Mouse (Mus musculus) spleen, embryonic (tissue): Measurements from ENCODE around the gene Gp9.

ENCODE experiments used
- CTCF ChIA-PET: fragments of 350-600 bp; sonication (Branson Sonifier 250); formaldehyde crosslinking; loops from one replicate; lab custom pipeline; 2022; lab: Charles Lee

Gp9 gene

GRCm38 (mm10) chr6:87777842-87778241 is at the start of gene Gp9:
Gp9 (plus strand) TSS chr6:87778072.
- CTCF ChIA-PET = no interaction called here

- CTCF ChIA-PET = no interaction called here
Observed at GRCm38 (mm10) chr6:87728102-87728501, 49.8 kb upstream of the Gp9 start.

- CTCF ChIA-PET = no interaction called here
Observed at GRCm38 (mm10) chr6:87730141-87730540, 47.7 kb upstream of the Gp9 start.

- CTCF ChIA-PET = interaction anchor here (0.6 kb wide), 1 partner anchor 901 kb away, joined by 8 read pairs; no protein-coding TSS in a partner anchor
Observed at GRCm38 (mm10) chr6:87730591-87731462, 47.0 kb upstream of the Gp9 start, which contains the start of gene Efcc1. Efcc1 (plus strand) TSS chr6:87730869.

GRCm38 (mm10) chr6:87731463-87732095 is 46.3 kb upstream of the Gp9 start:
- CTCF ChIA-PET = no interaction called here

- CTCF ChIA-PET = interaction anchor here (0.5 to 0.6 kb wide), 2 partner anchors 14 to 363 kb away, joined by 3 to 9 read pairs; no protein-coding TSS in a partner anchor
Observed at GRCm38 (mm10) chr6:87732151-87733011, 45.5 kb upstream of the Gp9 start.

GRCm38 (mm10) chr6:87733131-87733930 is 44.5 kb upstream of the Gp9 start:
- CTCF ChIA-PET = no interaction called here

- CTCF ChIA-PET = no interaction called here
Observed at GRCm38 (mm10) chr6:87734136-87734535, 43.7 kb upstream of the Gp9 start.

- CTCF ChIA-PET = no interaction called here
Observed at GRCm38 (mm10) chr6:87736923-87737322, 40.9 kb upstream of the Gp9 start.

- CTCF ChIA-PET = interaction anchor here (0.6 kb wide), 1 partner anchor 177 kb away, joined by 3 read pairs; no protein-coding TSS in a partner anchor
Observed at GRCm38 (mm10) chr6:87737921-87738626, 39.8 kb upstream of the Gp9 start.

- CTCF ChIA-PET = no interaction called here
Observed at GRCm38 (mm10) chr6:87739898-87740297, 38.0 kb upstream of the Gp9 start.

GRCm38 (mm10) chr6:87740496-87740895 is 37.4 kb upstream of the Gp9 start:
- CTCF ChIA-PET = interaction anchor here (0.6 kb wide), 1 partner anchor 809 kb away, joined by 4 read pairs; no protein-coding TSS in a partner anchor

- CTCF ChIA-PET = no interaction called here
Observed at GRCm38 (mm10) chr6:87741978-87742377, 35.9 kb upstream of the Gp9 start.

GRCm38 (mm10) chr6:87742804-87743203 is 35.1 kb upstream of the Gp9 start:
- CTCF ChIA-PET = no interaction called here

- CTCF ChIA-PET = no interaction called here
Observed at GRCm38 (mm10) chr6:87743281-87743680, 34.6 kb upstream of the Gp9 start.

- CTCF ChIA-PET = no interaction called here
Observed at GRCm38 (mm10) chr6:87744632-87745031, 33.2 kb upstream of the Gp9 start.

- CTCF ChIA-PET = no interaction called here
Observed at GRCm38 (mm10) chr6:87745301-87745700, 32.6 kb upstream of the Gp9 start.

GRCm38 (mm10) chr6:87746059-87746458 is 31.8 kb upstream of the Gp9 start:
- CTCF ChIA-PET = no interaction called here

GRCm38 (mm10) chr6:87746849-87747248 is 31.0 kb upstream of the Gp9 start:
- CTCF ChIA-PET = interaction anchor here (0.7 kb wide), 1 partner anchor 15 kb away, joined by 9 read pairs; no protein-coding TSS in a partner anchor

- CTCF ChIA-PET = interaction anchor here (0.7 kb wide), 1 partner anchor 163 kb away, joined by 4 read pairs; no protein-coding TSS in a partner anchor
Observed at GRCm38 (mm10) chr6:87748078-87748477, 29.8 kb upstream of the Gp9 start.
